Mouse (Mus musculus) kidney, postnatal 10 days (tissue): ENCODE data around the gene H2-Eb2.
"Not testable (repeated sequence)": the region's sequence is repeated elsewhere in the genome, so short reads cannot be mapped to it uniquely, and the experiment has no call there.

ENCODE experiments used
- DNase-seq: peaks from one replicate; pipeline ENCODE4 v3.0.0; 2021; ENCODE audit warnings: mixed read lengths

The H2-Eb2 gene

GRCm38 (mm10) chr17:34307216-34307615 is 18.2 kb upstream of the H2-Eb2 start:
- no peak for DNase-seq

GRCm38 (mm10) chr17:34308161-34308560 is 17.3 kb upstream of the H2-Eb2 start:
- DNase-seq, result no peak

DNA sequence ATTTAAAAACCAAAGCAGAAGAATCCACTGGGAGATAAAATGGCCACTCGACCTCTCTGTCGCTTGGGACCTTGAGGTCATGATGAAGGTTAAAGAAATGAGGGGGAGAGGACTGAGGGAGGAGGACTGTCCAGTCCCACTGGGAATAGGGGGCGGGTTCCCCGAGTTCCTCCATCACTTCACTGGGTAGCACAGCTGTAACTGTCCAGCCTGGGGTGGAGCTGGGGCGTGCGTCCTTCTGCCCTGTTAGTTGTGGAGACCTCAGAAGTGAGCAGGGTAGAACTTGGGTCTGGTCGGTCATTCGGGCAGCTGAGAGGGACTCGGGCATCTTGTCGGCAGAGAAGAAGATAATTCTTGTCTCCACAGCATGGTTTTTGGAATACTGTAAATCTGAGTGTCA is 16.2 kb upstream of the H2-Eb2 start:
- DNase-seq, result peak; percentile 22

GRCm38 (mm10) chr17:34309683-34310385 is 15.6 kb upstream of the H2-Eb2 start:
- peak; percentile 85 for DNase-seq

- DNase-seq, result not testable (repeated sequence)
Measured at GRCm38 (mm10) chr17:34310526-34310925, 14.9 kb upstream of the H2-Eb2 start.

DNA sequence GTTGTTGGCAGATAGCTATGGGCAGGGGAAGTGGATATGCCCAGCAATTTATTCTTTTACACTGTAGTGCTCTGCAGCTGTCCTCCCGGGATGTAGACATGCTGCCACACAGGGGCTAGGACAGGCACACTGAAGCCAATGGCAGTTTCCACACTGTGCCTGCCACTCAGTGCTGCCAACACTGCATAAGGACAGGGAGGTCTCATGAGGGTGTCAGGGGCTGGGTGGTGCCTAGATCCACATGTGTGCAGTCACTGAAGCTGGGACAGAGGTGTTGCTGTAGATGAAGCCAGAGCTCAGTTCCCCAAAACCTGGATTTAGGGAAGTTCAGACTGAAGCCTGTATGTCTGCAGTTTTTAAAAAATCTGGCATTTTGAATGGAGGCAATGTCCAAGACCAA is 13.3 kb upstream of the H2-Eb2 start:
- no peak for DNase-seq

- DNase-seq, result peak; percentile 88
Measured at GRCm38 (mm10) chr17:34313393-34313792, 12.1 kb upstream of the H2-Eb2 start.

GRCm38 (mm10) chr17:34314286-34314685 is 11.2 kb upstream of the H2-Eb2 start:
- DNase-seq, result no peak

- no peak for DNase-seq
Measured at GRCm38 (mm10) chr17:34315512-34315911, 10.0 kb upstream of the H2-Eb2 start.

- no peak for DNase-seq
Measured at GRCm38 (mm10) chr17:34316697-34317096, 8.8 kb upstream of the H2-Eb2 start.

- no peak for DNase-seq
Measured at GRCm38 (mm10) chr17:34317275-34317674, 8.2 kb upstream of the H2-Eb2 start.

DNA sequence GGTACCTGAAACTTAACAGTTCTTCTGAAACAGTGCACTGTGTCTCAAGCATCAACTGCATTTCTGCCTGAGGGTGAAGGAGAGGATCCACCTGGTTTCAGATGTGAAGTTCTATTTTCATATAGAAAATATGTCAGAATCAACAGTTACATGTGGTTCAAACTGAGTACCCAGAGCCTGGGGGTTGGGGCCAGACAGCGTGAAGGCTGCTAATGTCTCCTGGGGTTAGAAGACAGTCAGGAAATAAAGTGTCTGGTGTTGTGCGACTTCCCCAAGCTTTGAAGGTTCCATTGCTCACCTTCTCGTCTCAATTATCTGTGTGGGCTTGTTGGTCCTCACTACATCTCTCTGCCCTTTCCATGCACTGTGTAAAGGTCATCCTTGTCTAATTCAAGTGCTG is 908 bp downstream of the H2-Eb2 start:
- no peak for DNase-seq

GRCm38 (mm10) chr17:34329807-34330206 is 4.3 kb downstream of the H2-Eb2 start:
- DNase-seq, result no peak

- no peak for DNase-seq
Measured at GRCm38 (mm10) chr17:34331200-34331599, 5.7 kb downstream of the H2-Eb2 start.

- DNase-seq, result no peak
Measured at GRCm38 (mm10) chr17:34340619-34341402, 15.3 kb downstream of the H2-Eb2 start.

DNA sequence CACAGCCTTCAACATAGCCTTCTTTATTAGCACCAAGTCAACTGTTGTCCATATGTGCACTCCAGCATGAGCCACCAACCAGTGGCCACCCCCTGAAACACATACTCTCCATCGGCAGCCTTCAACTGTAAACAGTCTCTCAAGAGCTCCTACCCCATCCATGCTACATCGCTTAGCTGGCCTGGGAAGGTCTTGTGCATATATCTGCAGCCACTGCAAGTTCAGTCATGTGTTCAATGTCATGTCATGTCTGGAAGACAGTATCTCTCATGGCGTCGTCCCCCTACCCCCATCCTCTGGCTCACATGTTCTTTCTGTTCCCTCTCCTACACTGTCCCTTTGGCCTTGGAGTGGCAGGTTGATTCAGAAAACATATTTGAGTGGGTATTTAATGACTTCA is 19.4 kb downstream of the H2-Eb2 start:
- DNase-seq, result no peak

- no peak for DNase-seq
Measured at GRCm38 (mm10) chr17:34345486-34345885, 20.0 kb downstream of the H2-Eb2 start.

GRCm38 (mm10) chr17:34346041-34346440 is 20.6 kb downstream of the H2-Eb2 start:
- DNase-seq, result no peak

GRCm38 (mm10) chr17:34347606-34348308 is 22.3 kb downstream of the H2-Eb2 start:
- peak; percentile 60 for DNase-seq

GRCm38 (mm10) chr17:34349429-34349828 is 24.0 kb downstream of the H2-Eb2 start:
- DNase-seq, result peak; percentile 85

DNA sequence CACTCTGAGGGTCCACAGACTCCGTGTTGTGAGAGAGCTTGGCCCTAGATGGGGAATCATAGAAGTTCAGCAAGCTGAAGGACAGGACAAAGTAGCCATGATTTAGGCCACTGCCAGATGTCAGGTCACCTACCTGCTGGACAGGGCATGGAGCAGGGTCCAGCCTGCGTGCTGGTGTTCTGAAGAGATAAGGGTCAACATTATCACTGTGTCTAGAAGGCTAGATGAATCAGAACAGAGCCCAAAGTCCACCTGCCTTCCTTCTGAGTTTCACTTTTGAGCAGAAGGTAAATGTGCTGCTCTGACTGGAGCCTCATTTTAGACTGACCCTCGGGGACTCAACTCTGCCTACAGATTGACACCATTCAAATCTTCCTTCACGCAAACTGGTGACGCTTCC is 29.1 kb downstream of the H2-Eb2 start, which contains the start of gene Btnl2:
Btnl2 (plus strand) TSS at position 284 of the 400 bp plus-strand sequence.
- DNase-seq, result no peak

- DNase-seq, result no peak
Measured at GRCm38 (mm10) chr17:34354940-34355339, 29.5 kb downstream of the H2-Eb2 start.

- no peak for DNase-seq
Measured at GRCm38 (mm10) chr17:34362954-34363546, 37.6 kb downstream of the H2-Eb2 start.
